Mouse (Mus musculus): ENCODE results near the gene Tbcb. TPM values are rescaled to one million over a fixed set of nuclear protein-coding genes. Genes with fewer than 3 reads are reported as not detected.
"Not testable (repeated sequence)": the region's sequence is repeated elsewhere in the genome, so short reads cannot be mapped to it uniquely, and the experiment has no call there.

Gene Tbcb
- polyA plus RNA-seq, 1 experiment, result not detected

DNA sequence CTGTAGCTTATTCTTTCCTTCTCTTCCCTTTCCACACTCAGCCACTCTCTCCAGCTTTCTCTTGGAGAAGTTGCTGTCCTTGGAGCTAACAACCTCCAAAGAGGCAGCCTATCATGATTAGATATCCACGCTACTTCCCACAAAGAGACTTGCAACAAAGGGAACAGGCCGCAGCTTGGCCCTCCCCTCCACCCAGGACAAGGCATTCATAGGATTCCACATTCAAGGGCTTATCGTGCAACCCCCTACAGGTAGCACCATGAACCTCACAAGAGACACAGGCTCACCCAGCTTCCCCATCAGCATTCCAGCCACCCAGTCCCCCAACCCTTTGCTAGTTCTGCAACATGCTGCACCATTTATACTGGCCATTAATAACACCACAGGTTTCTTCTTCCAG, 34.7 kb upstream of the Tbcb start:
- no peaks in the 10 kb centered on the region for H3K4me1 ChIP-seq (ENCODE audit: control insufficient read depth, insufficient read depth, low read length)
- no peak overlapping the region for H3K27ac ChIP-seq (ENCODE audit: insufficient read depth, low read depth, low read length)
- WGBS, result 81% methylated on average over 3 of the region's 3 CpGs
- no peak for TF ChIP-seq POLR2A (IDR thresholded peaks at IDR 0.05; ENCODE audit: insufficient read depth, low read depth, low read length)
- no peak for TF ChIP-seq CTCF (IDR thresholded peaks at IDR 0.05; ENCODE audit: insufficient read depth, low read depth, low read length)
- no peak overlapping the region for H3K4me3 ChIP-seq (ENCODE audit: insufficient read depth, low read depth, low read length)

GRCm38 (mm10) chr7:30265935-30266334, 33.9 kb upstream of the Tbcb start:
- no peak overlapping the region for H3K27ac ChIP-seq (ENCODE audit: insufficient read depth, low read depth, low read length)
- TF ChIP-seq POLR2A (IDR thresholded peaks at IDR 0.05; ENCODE audit: insufficient read depth, low read depth, low read length) (no peak), CTCF (IDR thresholded peaks at IDR 0.05; ENCODE audit: insufficient read depth, low read depth, low read length) (no peak)
- H3K4me1 ChIP-seq (ENCODE audit: control insufficient read depth, insufficient read depth, low read length), result no peaks in the 10 kb centered on the region
- H3K4me3 ChIP-seq (ENCODE audit: insufficient read depth, low read depth, low read length), result no peak overlapping the region
- 96% methylated on average over 7 of the region's 7 CpGs for WGBS

GRCm38 (mm10) chr7:30265531-30265930, 33.5 kb upstream of the Tbcb start:
- Histone ChIP-seq H3K4me1 (ENCODE audit: control insufficient read depth, insufficient read depth, low read length) (no peaks in the 10 kb centered on the region), H3K4me3 (ENCODE audit: insufficient read depth, low read depth, low read length) (no peak overlapping the region), H3K27ac (ENCODE audit: insufficient read depth, low read depth, low read length) (no peak overlapping the region)
- TF ChIP-seq POLR2A (IDR thresholded peaks at IDR 0.05; ENCODE audit: insufficient read depth, low read depth, low read length) (no peak), CTCF (IDR thresholded peaks at IDR 0.05; ENCODE audit: insufficient read depth, low read depth, low read length) (no peak)
- WGBS, result 96% methylated on average over 5 of the region's 5 CpGs

GRCm38 (mm10) chr7:30265041-30265440, 33.0 kb upstream of the Tbcb start:
- Histone ChIP-seq H3K4me1 (ENCODE audit: control insufficient read depth, insufficient read depth, low read length) (no peaks in the 10 kb centered on the region), H3K27ac (ENCODE audit: insufficient read depth, low read depth, low read length) (no peak overlapping the region), H3K4me3 (ENCODE audit: insufficient read depth, low read depth, low read length) (no peak overlapping the region)
- 88% methylated on average over 2 of the region's 2 CpGs for WGBS
- TF ChIP-seq CTCF (IDR thresholded peaks at IDR 0.05; ENCODE audit: insufficient read depth, low read depth, low read length) (no peak), POLR2A (IDR thresholded peaks at IDR 0.05; ENCODE audit: insufficient read depth, low read depth, low read length) (no peak)

GRCm38 (mm10) chr7:30251956-30252954, 20.2 kb upstream of the Tbcb start:
- 86% methylated on average over 12 of the region's 12 CpGs for WGBS
- H3K4me1 ChIP-seq (ENCODE audit: control insufficient read depth, insufficient read depth, low read length), result no peaks in the 10 kb centered on the region
- H3K27ac ChIP-seq (ENCODE audit: insufficient read depth, low read depth, low read length), result no peak overlapping the region
- H3K4me3 ChIP-seq (ENCODE audit: insufficient read depth, low read depth, low read length), result no peak overlapping the region
- TF ChIP-seq CTCF (IDR thresholded peaks at IDR 0.05; ENCODE audit: insufficient read depth, low read depth, low read length) (no peak), POLR2A (IDR thresholded peaks at IDR 0.05; ENCODE audit: insufficient read depth, low read depth, low read length) (no peak)

- H3K4me3 ChIP-seq (ENCODE audit: insufficient read depth, low read depth, low read length); H3K27ac ChIP-seq (ENCODE audit: insufficient read depth, low read depth, low read length): not testable (repeated sequence)
- 88% methylated on average over 3 of the region's 3 CpGs for WGBS
- H3K4me1 ChIP-seq (ENCODE audit: control insufficient read depth, insufficient read depth, low read length), result peaks cover 11% of the 10 kb centered on the region
Observed at GRCm38 (mm10) chr7:30237374-30237773, 5.3 kb upstream of the Tbcb start.

- Histone ChIP-seq H3K4me3 (ENCODE audit: insufficient read depth, low read depth, low read length) (no peak within 1 kb of the TSS), H3K4me1 (ENCODE audit: control insufficient read depth, insufficient read depth, low read length) (peaks cover 15% of the 10 kb centered on the region), H3K27ac (ENCODE audit: insufficient read depth, low read depth, low read length) (no peak within 1 kb of the TSS)
- 93% methylated on average over 4 of the region's 4 CpGs for WGBS
- no peak for TF ChIP-seq POLR2A (IDR thresholded peaks at IDR 0.05; ENCODE audit: insufficient read depth, low read depth, low read length)
Observed at GRCm38 (mm10) chr7:30235625-30236024, 3.6 kb upstream of the Tbcb start, which contains the start of gene Ovol3. TSS of gene Ovol3 (minus strand) at chr7:30235725.

GRCm38 (mm10) chr7:30235091-30235490, 3.0 kb upstream of the Tbcb start:
- Histone ChIP-seq H3K4me3 (ENCODE audit: insufficient read depth, low read depth, low read length) (no peak overlapping the region), H3K27ac (ENCODE audit: insufficient read depth, low read depth, low read length) (no peak overlapping the region), H3K4me1 (ENCODE audit: control insufficient read depth, insufficient read depth, low read length) (peaks cover 15% of the 10 kb centered on the region)
- 95% methylated on average over 8 of the region's 8 CpGs for WGBS
- no peak for TF ChIP-seq CTCF (IDR thresholded peaks at IDR 0.05; ENCODE audit: insufficient read depth, low read depth, low read length)
- TF ChIP-seq POLR2A (IDR thresholded peaks at IDR 0.05; ENCODE audit: insufficient read depth, low read depth, low read length), result no peak

DNA sequence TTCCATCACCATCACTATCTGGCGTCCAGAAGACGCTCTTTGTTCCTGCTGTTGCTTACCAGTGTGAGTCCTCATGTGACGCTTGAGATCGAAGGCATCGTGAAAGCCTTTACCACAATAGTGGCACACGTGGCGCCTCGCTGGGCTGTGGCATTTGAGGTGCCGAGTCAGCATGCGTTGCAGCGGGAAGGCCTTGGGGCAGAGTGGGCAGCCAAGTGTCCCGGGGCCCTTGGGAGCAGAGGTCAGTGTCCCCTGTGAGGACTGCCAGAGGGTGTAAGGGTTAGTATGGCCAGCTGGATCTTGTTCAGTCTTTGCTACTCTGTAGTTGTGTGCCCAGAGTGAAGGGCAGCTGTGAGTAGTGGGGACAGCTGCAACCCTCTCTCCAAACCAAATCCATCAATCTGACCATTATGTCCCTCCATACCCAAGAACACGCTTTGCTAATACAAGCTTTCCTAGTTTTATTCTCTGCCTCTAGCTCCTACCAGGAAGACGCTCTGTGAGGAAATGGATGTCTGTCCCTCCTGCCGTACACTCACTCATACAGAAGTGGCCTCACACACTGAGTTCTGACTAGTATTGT, 2.3 kb upstream of the Tbcb start:
- Histone ChIP-seq H3K4me3 (ENCODE audit: insufficient read depth, low read depth, low read length) (no peak overlapping the region), H3K4me1 (ENCODE audit: control insufficient read depth, insufficient read depth, low read length) (peaks cover 15% of the 10 kb centered on the region), H3K27ac (ENCODE audit: insufficient read depth, low read depth, low read length) (no peak overlapping the region)
- no peak for TF ChIP-seq CTCF (IDR thresholded peaks at IDR 0.05; ENCODE audit: insufficient read depth, low read depth, low read length)
- no peak for TF ChIP-seq POLR2A (IDR thresholded peaks at IDR 0.05; ENCODE audit: insufficient read depth, low read depth, low read length)
- WGBS, result 95% methylated on average over 15 of the region's 15 CpGs
